Mouse (Mus musculus) intestine, embryonic 14.5 days (tissue): ENCODE measurements around the gene Wasf2. TPM values are rescaled to one million over a fixed set of nuclear protein-coding genes. Genes with fewer than 3 reads are reported as not detected.

Source experiments
- ATAC-seq: fragments of 200-750 bp; cut with Nextera tagmentation; replicated peaks from 2 replicates; pipeline ENCODE4 v1.8.0; 2017; ENCODE audit warnings: low read depth, moderate number of reproducible peaks, moderate TSS enrichment, moderate library complexity; ENCODE audit not compliant: low FRiP score, low TSS enrichment
- DNase-seq: peaks from one replicate; pipeline ENCODE4 v3.0.0-alpha.2; 2018; ENCODE audit warnings: low spot score
- H3K27ac ChIP-seq: fragments of 300-500 bp; sonication (generic); 2 replicates; pipeline ENCODE4 v1.5.1; 2014; ENCODE audit warnings: low read depth, mild to moderate bottlenecking, control low read depth
- H3K27me3 ChIP-seq: fragments of 300-500 bp; sonication (generic); replicated peaks from 2 replicates; pipeline ENCODE4 v1.6.1; 2014; ENCODE audit warnings: low read length, control low read depth; ENCODE audit not compliant: control insufficient read depth, insufficient read depth
- H3K36me3 ChIP-seq: fragments of 300-500 bp; sonication (generic); 2 replicates; pipeline ENCODE4 v1.6.1; 2014; ENCODE audit warnings: low read length, control low read depth; ENCODE audit not compliant: control insufficient read depth, insufficient read depth
- H3K4me1 ChIP-seq: fragments of 300-500 bp; sonication (generic); replicated peaks from 2 replicates; pipeline ENCODE4 v1.6.1; 2014; ENCODE audit warnings: low read length, control low read depth, mixed read lengths; ENCODE audit not compliant: control insufficient read depth, insufficient read depth
- H3K4me2 ChIP-seq: fragments of 300-500 bp; sonication (generic); 2 replicates; pipeline ENCODE4 v1.6.1; 2014; ENCODE audit warnings: low read length
- H3K4me3 ChIP-seq: fragments of 300-500 bp; sonication (generic); 2 replicates; pipeline ENCODE4 v1.5.1; 2014; ENCODE audit warnings: low read depth, low read length, control low read depth, mixed read lengths
- H3K9ac ChIP-seq: fragments of 300-500 bp; sonication (generic); 2 replicates; pipeline ENCODE4 v1.6.1; 2014; ENCODE audit warnings: mild to moderate bottlenecking, low read length
- H3K9me3 ChIP-seq: fragments of 300-500 bp; sonication (generic); 2 replicates; pipeline ENCODE4 v1.6.1; 2016; ENCODE audit warnings: low read length, control low read depth; ENCODE audit not compliant: control insufficient read depth
- WGBS: fragments of 180-500 bp; shearing (Covaris S2); extraction: QIAGEN DNeasy Blood & Tissue Kit; methylation state at CpG from one replicate; pipeline ENCODE4 v1.1.7; 2014; 5-methylcytosine and 5-hydroxymethylcytosine counted together
- polyA plus RNA-seq: library from polyadenylated mRNA; unstranded; fragments of >200 nt; fragmentation: Nextera tagmentation; extraction: Ambion mirVana; gene quantifications from 2 replicates; pipeline ENCODE4 v1.2.1, GENCODE M21; 2014

The Wasf2 gene
- polyA plus RNA-seq, 1 experiment from 2014 or later: 79.6 TPM

GRCm38 (mm10) chr4:133127894-133128293 lies 2.4 kb upstream of the Wasf2 start:
- Histone ChIP-seq H3K36me3 (no peaks in the 10 kb centered on the region), H3K9ac (no peak overlapping the region), H3K9me3 (0 out of 2 replicates have a peak, but pooled peaks cover 6% of the 10 kb centered on the region), H3K27me3 (no peaks in the 10 kb centered on the region), H3K4me1 (peaks cover 10% of the 10 kb centered on the region), H3K27ac (no peak overlapping the region), H3K4me3 (no peak overlapping the region), H3K4me2 (no peak overlapping the region)
- WGBS: 88% methylated on average over 4 of the region's 4 CpGs
- DNase-seq (no peak), ATAC-seq (no peak)

GRCm38 (mm10) chr4:133129391-133129790 lies 914 bp upstream of the Wasf2 start:
- no peaks in the 10 kb centered on the region for H3K36me3 ChIP-seq
- peak overlapping the region; percentile 81 for H3K4me2 ChIP-seq
- 54% methylated on average over 11 of the region's 11 CpGs for WGBS
- peak overlapping the region; percentile 80 for H3K27ac ChIP-seq
- peaks cover 13% of the 10 kb centered on the region for H3K4me1 ChIP-seq
- H3K9ac ChIP-seq: peak overlapping the region; percentile 40
- H3K9me3 ChIP-seq: no peaks in the 10 kb centered on the region
- peak overlapping the region; percentile 83 for H3K4me3 ChIP-seq
- DNase-seq (no peak), ATAC-seq (no peak)
- no peaks in the 10 kb centered on the region for H3K27me3 ChIP-seq

GRCm38 (mm10) chr4:133130890-133131741 lies 811 bp downstream of the Wasf2 start:
- DNase-seq (peak; percentile 71), ATAC-seq (no peak; the same call in 1 of the 2 replicates)
- Histone ChIP-seq H3K9me3 (no peaks in the 10 kb centered on the region), H3K27me3 (no peaks in the 10 kb centered on the region), H3K27ac (peak overlapping the region; percentile 84), H3K4me3 (peak overlapping the region; percentile 83), H3K4me1 (peaks cover 13% of the 10 kb centered on the region), H3K4me2 (peak overlapping the region; percentile 92), H3K36me3 (no peaks in the 10 kb centered on the region), H3K9ac (peak overlapping the region; percentile 94)
- under 1% methylated on average over 17 of the region's 17 CpGs for WGBS

- ATAC-seq (no peak), DNase-seq (peak; percentile 67)
- Histone ChIP-seq H3K36me3 (no peaks in the 10 kb centered on the region), H3K27me3 (no peaks in the 10 kb centered on the region), H3K4me2 (peak overlapping the region; percentile 92), H3K9ac (peak overlapping the region; percentile 94), H3K4me1 (peaks cover 13% of the 10 kb centered on the region), H3K9me3 (no peaks in the 10 kb centered on the region), H3K27ac (peak overlapping the region; percentile 84), H3K4me3 (peak overlapping the region; percentile 83)
- WGBS: 7% methylated on average over 6 of the region's 6 CpGs
Observed at GRCm38 (mm10) chr4:133132027-133132426, 1.7 kb downstream of the Wasf2 start.

GRCm38 (mm10) chr4:133136946-133137345 lies 6.6 kb downstream of the Wasf2 start:
- Histone ChIP-seq H3K4me3 (no peak overlapping the region), H3K9ac (no peak overlapping the region), H3K4me1 (peaks cover 7% of the 10 kb centered on the region), H3K27me3 (no peaks in the 10 kb centered on the region), H3K36me3 (peaks cover 13% of the 10 kb centered on the region), H3K4me2 (no peak overlapping the region), H3K27ac (no peak overlapping the region), H3K9me3 (no peaks in the 10 kb centered on the region)
- DNase-seq (no peak), ATAC-seq (no peak)
- 73% methylated on average over 1 of the region's 1 CpGs for WGBS

GRCm38 (mm10) chr4:133138971-133139370 lies 8.7 kb downstream of the Wasf2 start:
- H3K4me2 ChIP-seq: no peak overlapping the region
- WGBS: 86% methylated on average over 4 of the region's 4 CpGs
- no peak for ATAC-seq
- no peak overlapping the region for H3K9ac ChIP-seq
- DNase-seq: no peak
- no peaks in the 10 kb centered on the region for H3K27me3 ChIP-seq
- H3K36me3 ChIP-seq: peaks cover 13% of the 10 kb centered on the region
- H3K4me3 ChIP-seq: no peak overlapping the region
- H3K9me3 ChIP-seq: no peaks in the 10 kb centered on the region
- no peak overlapping the region for H3K27ac ChIP-seq
- no peaks in the 10 kb centered on the region for H3K4me1 ChIP-seq

GRCm38 (mm10) chr4:133155006-133155405 lies 24.7 kb downstream of the Wasf2 start:
- no peak overlapping the region for H3K27ac ChIP-seq
- no peaks in the 10 kb centered on the region for H3K27me3 ChIP-seq
- peaks cover 6% of the 10 kb centered on the region for H3K4me1 ChIP-seq
- H3K4me3 ChIP-seq: no peak overlapping the region
- H3K9ac ChIP-seq: no peak overlapping the region
- DNase-seq: no peak
- WGBS: 84% methylated on average over 5 of the region's 5 CpGs
- ATAC-seq: no peak
- peaks cover 5% of the 10 kb centered on the region; the same call in 1 of the 2 replicates for H3K36me3 ChIP-seq
- no peaks in the 10 kb centered on the region for H3K9me3 ChIP-seq
- H3K4me2 ChIP-seq: no peak overlapping the region

- DNase-seq (no peak), ATAC-seq (no peak)
- Histone ChIP-seq H3K9me3 (no peaks in the 10 kb centered on the region), H3K36me3 (peaks cover 12% of the 10 kb centered on the region; the same call in 1 of the 2 replicates), H3K4me2 (no peak overlapping the region), H3K27ac (no peak overlapping the region), H3K4me1 (peaks cover 6% of the 10 kb centered on the region), H3K9ac (no peak overlapping the region), H3K27me3 (no peaks in the 10 kb centered on the region), H3K4me3 (no peak overlapping the region)
- WGBS: 84% methylated on average over 6 of the region's 6 CpGs
Observed at GRCm38 (mm10) chr4:133155726-133156125, 25.4 kb downstream of the Wasf2 start.

- Histone ChIP-seq H3K9me3 (no peaks in the 10 kb centered on the region), H3K4me2 (no peak overlapping the region), H3K9ac (no peak overlapping the region), H3K36me3 (peaks cover 14% of the 10 kb centered on the region; the same call in 1 of the 2 replicates), H3K4me3 (no peak overlapping the region), H3K4me1 (peaks cover 6% of the 10 kb centered on the region), H3K27ac (no peak overlapping the region), H3K27me3 (no peaks in the 10 kb centered on the region)
- no peak for DNase-seq
- WGBS: 78% methylated on average over 4 of the region's 4 CpGs
- ATAC-seq: no peak
Observed at GRCm38 (mm10) chr4:133156422-133156821, 26.1 kb downstream of the Wasf2 start.
